In genomic region chr12:40966308-40966707, GRCm38 (mm10) we compare ENCODE assay signal across 25 mouse cellular contexts. TPM values are rescaled to one million over a fixed set of nuclear protein-coding genes. Genes with fewer than 3 reads are reported as not detected.
A peak's percentile ranks its signal among the peaks of the same experiment; 100 is the strongest.
DNase-seq lines count a peak whose midpoint lies in the region; ATAC-seq and TF ChIP-seq lines count a peak whose summit lies in the region.
"Had no signal": no experiment of that assay in that cellular context is flagged by ENCODE, and none has a peak within 500 bp of the region (broad histone marks: within the 10 kb centered on the region; RNA-seq: fewer than 3 reads in every experiment).

No protein-coding gene starts in this region.

- no peaks in the 10 kb centered on the region for H3K36me3 ChIP-seq in liver, embryonic 11.5 days (ENCODE audit: control insufficient read depth, insufficient read depth, low read length)
- no peaks in the 10 kb centered on the region for H3K36me3 ChIP-seq in liver, embryonic 14.5 days (replicated peaks; ENCODE audit: control insufficient read depth, insufficient read depth, low read depth)
- H3K36me3 ChIP-seq in liver, postnatal 0 days (replicated peaks; ENCODE audit: insufficient read depth, low read length) = no peaks in the 10 kb centered on the region
- H3K36me3 ChIP-seq in kidney, embryonic 16.5 days (ENCODE audit: insufficient read depth, low read length) = no peaks in the 10 kb centered on the region
- H3K36me3 ChIP-seq in hindbrain, embryonic 11.5 days (ENCODE audit: control insufficient read depth, insufficient read depth, low read length) = no peaks in the 10 kb centered on the region
- H3K36me3 ChIP-seq: embryonic facial prominence, embryonic 10.5 days; embryonic facial prominence, embryonic 13.5 days; forebrain, embryonic 12.5 days; forebrain, embryonic 15.5 days; hindbrain, embryonic 10.5 days had no signal

- H3K4me1 ChIP-seq in liver, embryonic 11.5 days (replicated peaks; ENCODE audit: control insufficient read depth, insufficient read depth, low read length) = no peaks in the 10 kb centered on the region
- H3K4me1 ChIP-seq in liver, embryonic 14.5 days (replicated peaks; ENCODE audit: control insufficient read depth in 2 of 2, insufficient read depth in 2 of 2, low read length in 1 of 2) = peaks cover 19 to 23% of the 10 kb centered on the region in 2 experiments
- H3K4me1 ChIP-seq in liver, postnatal 0 days (ENCODE audit: insufficient read depth) = no peaks in the 10 kb centered on the region
- H3K4me1 ChIP-seq in kidney, embryonic 16.5 days (ENCODE audit: insufficient read depth, low read length) = no peaks in the 10 kb centered on the region
- no peaks in the 10 kb centered on the region for H3K4me1 ChIP-seq in hindbrain, embryonic 11.5 days (replicated peaks; ENCODE audit: control insufficient read depth, insufficient read depth, low read length)
- H3K4me1 ChIP-seq: embryonic facial prominence, embryonic 10.5 days; embryonic facial prominence, embryonic 13.5 days; forebrain, embryonic 12.5 days; forebrain, embryonic 15.5 days; hindbrain, embryonic 10.5 days had no signal

- H3K9ac ChIP-seq in liver, embryonic 11.5 days (ENCODE audit: low read depth, low read length) = no peak overlapping the region
- no peak overlapping the region for H3K9ac ChIP-seq in liver, embryonic 14.5 days (replicated peaks)
- no peak overlapping the region for H3K9ac ChIP-seq in liver, postnatal 0 days (replicated peaks)
- H3K9ac ChIP-seq in kidney, embryonic 16.5 days (replicated peaks; ENCODE audit: low read length) = no peak overlapping the region
- no peak overlapping the region for H3K9ac ChIP-seq in hindbrain, embryonic 11.5 days (ENCODE audit: low read depth, low read length)
- H3K9ac ChIP-seq: embryonic facial prominence, embryonic 13.5 days; forebrain, embryonic 12.5 days; forebrain, embryonic 15.5 days; hindbrain, embryonic 14.5 days had no signal

- WGBS in liver, embryonic 11.5 days = 84% methylated on average over 2 of the region's 2 CpGs
- WGBS in liver, embryonic 14.5 days (ENCODE audit: insufficient replicate concordance) = 60% methylated on average over 2 of the region's 2 CpGs
- WGBS in liver, postnatal 0 days (ENCODE audit: insufficient replicate concordance) = 81% methylated on average over 2 of the region's 2 CpGs
- WGBS in kidney, embryonic 16.5 days = 91% methylated on average over 2 of the region's 2 CpGs
- WGBS in hindbrain, embryonic 11.5 days = 94% methylated on average over 2 of the region's 2 CpGs

- no peak for TF ChIP-seq EP300 in liver, embryonic 14.5 days (IDR thresholded peaks at IDR 0.05; ENCODE audit: low read depth)
- TF ChIP-seq EP300 in liver, postnatal 0 days (IDR thresholded peaks at IDR 0.05; ENCODE audit: low read depth) = no peak

- H3K4me2 ChIP-seq in liver, embryonic 11.5 days = no peak overlapping the region
- peak overlapping the region; percentile 62 for H3K4me2 ChIP-seq in liver, embryonic 14.5 days (ENCODE audit: low read depth)
- no peak overlapping the region for H3K4me2 ChIP-seq in liver, postnatal 0 days (ENCODE audit: low read depth, low read length)
- H3K4me2 ChIP-seq in kidney, embryonic 16.5 days (replicated peaks; ENCODE audit: low read depth, low read length) = no peak overlapping the region
- no peak overlapping the region for H3K4me2 ChIP-seq in hindbrain, embryonic 11.5 days (replicated peaks; ENCODE audit: low read depth, low read length)
- H3K4me2 ChIP-seq: embryonic facial prominence, embryonic 13.5 days; forebrain, embryonic 12.5 days; forebrain, embryonic 15.5 days; heart, embryonic 11.5 days; hindbrain, embryonic 14.5 days had no signal

- no peak overlapping the region for H3K27ac ChIP-seq in liver, embryonic 11.5 days (ENCODE audit: low read depth, low read length)
- H3K27ac ChIP-seq in liver, embryonic 14.5 days = peak overlapping the region; percentile 92
- H3K27ac ChIP-seq in liver, postnatal 0 days (ENCODE audit: low read depth) = 0 out of 2 replicates have a peak overlapping the region, but pooled peaks have one; percentile 72
- H3K27ac ChIP-seq in kidney, embryonic 16.5 days (ENCODE audit: low read length) = no peak overlapping the region
- no peak overlapping the region for H3K27ac ChIP-seq in hindbrain, embryonic 11.5 days (ENCODE audit: low read depth, low read length)
- H3K27ac ChIP-seq: embryonic facial prominence, embryonic 10.5 days; embryonic facial prominence, embryonic 13.5 days; forebrain, embryonic 12.5 days; forebrain, embryonic 15.5 days; hindbrain, embryonic 10.5 days; hindbrain, embryonic 14.5 days; hindbrain, postnatal 0 days had no signal

- H3K27me3 ChIP-seq in liver, embryonic 11.5 days (replicated peaks; ENCODE audit: control insufficient read depth, insufficient read depth, low read length) = no peaks in the 10 kb centered on the region
- H3K27me3 ChIP-seq in liver, embryonic 14.5 days (ENCODE audit: control insufficient read depth, insufficient read depth, low read length) = no peaks in the 10 kb centered on the region
- H3K27me3 ChIP-seq in liver, postnatal 0 days (ENCODE audit: insufficient read depth, low read length) = no peaks in the 10 kb centered on the region
- no peaks in the 10 kb centered on the region for H3K27me3 ChIP-seq in kidney, embryonic 16.5 days (ENCODE audit: insufficient read depth, low read length)
- H3K27me3 ChIP-seq in hindbrain, embryonic 11.5 days (ENCODE audit: control insufficient read depth, insufficient read depth, low read length) = no peaks in the 10 kb centered on the region
- H3K27me3 ChIP-seq: embryonic facial prominence, embryonic 13.5 days; forebrain, embryonic 12.5 days; forebrain, embryonic 15.5 days had no signal

- no peak for TF ChIP-seq CTCF in liver, embryonic 14.5 days (IDR thresholded peaks at IDR 0.05; ENCODE audit: low read depth)
- TF ChIP-seq CTCF in liver, postnatal 0 days (IDR thresholded peaks at IDR 0.05; ENCODE audit: low read depth) = no peak

- ATAC-seq in liver, embryonic 11.5 days (replicated peaks; ENCODE audit: low FRiP score) = peak; percentile 33; the same call in 1 of the 2 replicates
- peak; percentile 55 for ATAC-seq in erythroid progenitor cell, adult 5-6 weeks (replicated peaks; ENCODE audit: low FRiP score, poor library complexity, severe bottlenecking)
- ATAC-seq in liver, embryonic 14.5 days (ENCODE audit: insufficient read depth) = peak; percentile 50; the same call in 1 of the 2 replicates
- ATAC-seq in liver, postnatal 0 days = no peak
- no peak for ATAC-seq in kidney, embryonic 16.5 days (ENCODE audit: low FRiP score, low TSS enrichment)
- no peak for ATAC-seq in hindbrain, embryonic 11.5 days (ENCODE audit: low FRiP score)
- ATAC-seq: activated CD4-positive, CD25-positive, alpha-beta regulatory T cell, adult 4 months; forebrain, embryonic 15.5 days; hindbrain, postnatal 0 days had no signal

- H3K4me3 ChIP-seq in liver, embryonic 11.5 days (ENCODE audit: low read depth, low read length) = no peak overlapping the region
- H3K4me3 ChIP-seq in liver, embryonic 14.5 days (ENCODE audit: insufficient read depth in 1 of 2, low read depth in 2 of 2, low read length in 2 of 2) = no peak overlapping the region
- no peak overlapping the region for H3K4me3 ChIP-seq in liver, postnatal 0 days (ENCODE audit: low read depth, low read length)
- H3K4me3 ChIP-seq in kidney, embryonic 16.5 days (ENCODE audit: low read length) = no peak overlapping the region
- no peak overlapping the region for H3K4me3 ChIP-seq in hindbrain, embryonic 11.5 days (ENCODE audit: low read depth, low read length)
- H3K4me3 ChIP-seq: embryonic facial prominence, embryonic 10.5 days; embryonic facial prominence, embryonic 13.5 days; forebrain, embryonic 12.5 days; forebrain, embryonic 15.5 days; hindbrain, embryonic 10.5 days had no signal

- H3K9me3 ChIP-seq in liver, embryonic 11.5 days (ENCODE audit: control insufficient read depth, low read length) = no peaks in the 10 kb centered on the region
- H3K9me3 ChIP-seq in liver, embryonic 14.5 days (ENCODE audit: control insufficient read depth, low read length) = no peaks in the 10 kb centered on the region
- H3K9me3 ChIP-seq in liver, postnatal 0 days (ENCODE audit: low read length) = no peaks in the 10 kb centered on the region
- no peaks in the 10 kb centered on the region for H3K9me3 ChIP-seq in kidney, embryonic 16.5 days (ENCODE audit: low read length)
- H3K9me3 ChIP-seq in hindbrain, embryonic 11.5 days (ENCODE audit: control insufficient read depth, low read length) = no peaks in the 10 kb centered on the region
- H3K9me3 ChIP-seq: embryonic facial prominence, embryonic 10.5 days; embryonic facial prominence, embryonic 13.5 days; forebrain, embryonic 12.5 days; forebrain, embryonic 15.5 days; hindbrain, embryonic 10.5 days had no signal

- DNase-seq in liver, embryonic 11.5 days (ENCODE audit: low spot score) = no peak
- DNase-seq in liver = no peak
- DNase-seq in liver, embryonic 14.5 days (ENCODE audit: low read depth in 3 of 3, low spot score in 3 of 3) = no peak
- DNase-seq in liver, postnatal 0 days = no peak
- no peak for DNase-seq in hindbrain, embryonic 11.5 days (ENCODE audit: low spot score)
- DNase-seq in gastrocnemius, postnatal 10 days = no peak
- DNase-seq: adrenal gland, adult 8-10 months; adrenal gland, postnatal 25 days; cerebellum, adult 11-12 months; cerebellum, adult 8-10 months; cerebellum, postnatal 10 days; cerebellum, postnatal 36 days; embryo, embryonic 11 days; gastrocnemius, postnatal 36 days had no signal

RNA-seq across cellular contexts. Expression of gene Immp2l, which starts 57.6 kb away (rescaled TPM):
- polyA plus RNA-seq in liver, embryonic 11.5 days (2014; fragmentation: Nextera tagmentation; extraction: Ambion mirVana) = 12.3 and 15.6 TPM in 2 replicates
- 2.2 TPM in 1 of 2 replicates, not detected in the other for total RNA-seq in erythroid progenitor cell, adult 5-6 weeks (2015; ENCODE audit: low replicate concordance)
- 2.8 and 5.2 TPM in 2 replicates for total RNA-seq in erythroid progenitor cell, adult 5-6 weeks (2017; ENCODE audit: low replicate concordance)
- polyA plus RNA-seq in liver, embryonic 14.5 days (2012; rRNA removed) = 4.3 and 4.7 TPM in 2 replicates
- 9.8 and 11.2 TPM in 2 replicates for polyA plus RNA-seq in liver, embryonic 14.5 days (2014; fragmentation: Nextera tagmentation; extraction: Ambion mirVana)
- polyA plus RNA-seq in liver, postnatal 0 days (2015; fragmentation: Nextera tagmentation; extraction: Ambion mirVana) = 27.9 and 35.9 TPM in 2 replicates
- 7.0 and 8.2 TPM in 2 replicates for polyA plus RNA-seq in kidney, embryonic 16.5 days (2015; fragmentation: Nextera tagmentation; extraction: Ambion mirVana)
- 9.3 TPM in 2 replicates for polyA plus RNA-seq in hindbrain, embryonic 11.5 days (2014; fragmentation: Nextera tagmentation; extraction: Ambion mirVana)
- 1 to 10 TPM; 8.0 to 9.7 TPM for total RNA-seq in gastrocnemius, postnatal 10 days (2021)

Comparison
In these comparisons a context has a peak if more than half of its experiments do, and no peak if none do; other contexts are left out.
1. ATAC-seq: peak in liver, embryonic 11.5 days (single experiment), erythroid progenitor cell, adult 5-6 weeks (single experiment) and liver, embryonic 14.5 days (single experiment); none in liver, postnatal 0 days (single experiment), kidney, embryonic 16.5 days (single experiment) and hindbrain, embryonic 11.5 days (single experiment).
2. H3K27ac ChIP-seq: peak in liver, embryonic 14.5 days (single experiment) and liver, postnatal 0 days (single experiment); none in liver, embryonic 11.5 days (single experiment), kidney, embryonic 16.5 days (single experiment) and hindbrain, embryonic 11.5 days (single experiment).